Mouse (Mus musculus) spleen, adult 2 months (tissue): ENCODE measurements around the gene Mllt11. TPM values are rescaled to one million over a fixed set of nuclear protein-coding genes. Genes with fewer than 3 reads are reported as not detected.

Experiments used
- DNase-seq, 2 experiments: peaks; one replicate each; pipeline versions ENCODE4 v3.0.0 to v3.0.0-alpha.2; 2012 to 2021; ENCODE audit warnings: low spot score in 2 of 2, low read depth in 1 of 2
- H3K27ac ChIP-seq: fragments of 200-500 bp; 2 replicates; pipeline ENCODE4 v1.5.1; 2012; ENCODE audit warnings: low read length, inconsistent platforms; ENCODE audit not compliant: insufficient read depth
- H3K27me3 ChIP-seq: fragments of 200-500 bp; 2 replicates; pipeline ENCODE4 v1.6.1; 2012; ENCODE audit warnings: mild to moderate bottlenecking, moderate library complexity, low read length, inconsistent platforms; ENCODE audit not compliant: control insufficient read depth, insufficient read depth
- H3K36me3 ChIP-seq: fragments of 200-500 bp; 2 replicates; pipeline ENCODE4 v1.6.1; 2012; ENCODE audit warnings: mild to moderate bottlenecking, low read length, inconsistent platforms; ENCODE audit not compliant: control insufficient read depth, insufficient read depth
- H3K4me1 ChIP-seq: fragments of 200-500 bp; 2 replicates; pipeline ENCODE4 v1.6.1; 2011; ENCODE audit warnings: inconsistent platforms; ENCODE audit not compliant: control insufficient read depth, insufficient read depth, insufficient read length
- H3K4me3 ChIP-seq: fragments of 200-500 bp; 2 replicates; pipeline ENCODE4 v1.5.1; 2011; ENCODE audit warnings: mild to moderate bottlenecking, inconsistent platforms; ENCODE audit not compliant: insufficient read depth, insufficient read length; ENCODE audit errors: extremely low read depth
- CTCF ChIP-seq: fragments of 200-500 bp; IDR thresholded peaks from 2 replicates; pipeline ENCODE4 v1.5.1; 2011; ENCODE audit warnings: mild to moderate bottlenecking, inconsistent platforms; ENCODE audit not compliant: insufficient read depth, insufficient read length, insufficient replicate concordance; ENCODE audit errors: extremely low read depth
- POLR2A ChIP-seq: fragments of 200-500 bp; IDR thresholded peaks from 2 replicates; pipeline ENCODE4 v1.6.1; 2011; ENCODE audit warnings: low read depth, low read length, inconsistent platforms
- WGBS: fragments of 180-500 bp; shearing (Covaris S2); methylation state at CpG from one replicate; pipeline ENCODE4 v1.1.7; 2018; 5-methylcytosine and 5-hydroxymethylcytosine counted together
- polyA plus RNA-seq: library from polyadenylated mRNA; depleted of rRNA; stranded (reverse); fragments of >200 nt; gene quantifications from 2 replicates; pipeline ENCODE4 v1.2.3, GENCODE M21; 2012

Mllt11 gene
- polyA plus RNA-seq, 1 experiment = 16.2 TPM

DNA sequence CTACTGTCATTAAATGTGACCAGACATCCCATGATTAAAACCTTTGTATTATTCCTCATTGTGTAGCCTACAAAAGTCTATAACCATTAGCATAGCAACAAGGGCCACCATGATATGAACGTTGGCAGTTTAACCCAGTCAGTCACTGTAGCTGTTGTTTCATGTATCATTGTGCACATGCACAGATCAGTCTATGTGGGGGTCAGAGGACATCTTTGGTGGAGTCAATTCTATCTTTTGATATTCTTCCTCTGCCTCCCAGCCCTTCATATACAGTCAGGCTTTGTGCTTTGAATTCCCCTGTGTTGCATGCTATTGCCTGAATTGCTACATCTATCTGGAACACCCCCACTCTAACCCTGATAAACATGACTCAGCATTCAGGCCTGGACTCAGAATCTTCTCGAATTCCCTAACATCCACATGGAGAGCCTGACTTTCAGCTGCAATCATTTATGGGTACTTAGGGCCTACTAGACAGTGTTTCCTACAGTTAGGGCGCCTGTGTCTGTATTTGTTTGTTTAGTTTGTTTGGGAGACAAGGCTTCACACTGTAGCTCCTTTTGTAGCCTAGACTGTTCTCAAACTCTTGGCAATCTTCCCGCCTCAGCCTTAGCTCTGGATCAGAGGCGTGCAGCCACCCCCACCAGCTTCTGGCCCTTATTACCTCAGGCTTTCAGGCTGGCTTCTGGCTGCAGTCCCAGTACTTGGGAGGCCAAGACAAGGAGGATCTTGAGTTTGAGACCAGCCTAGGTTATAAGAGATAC, 14.7 kb upstream of the Mllt11 start:
- Histone ChIP-seq H3K4me1 (no peaks in the 10 kb centered on the region), H3K27me3 (no peaks in the 10 kb centered on the region), H3K27ac (no peak overlapping the region), H3K36me3 (no peaks in the 10 kb centered on the region), H3K4me3 (no peak overlapping the region)
- WGBS = 73% methylated on average over 5 of the region's 5 CpGs
- no peak for TF ChIP-seq POLR2A
- no peak for TF ChIP-seq CTCF
- DNase-seq = no peak

DNA sequence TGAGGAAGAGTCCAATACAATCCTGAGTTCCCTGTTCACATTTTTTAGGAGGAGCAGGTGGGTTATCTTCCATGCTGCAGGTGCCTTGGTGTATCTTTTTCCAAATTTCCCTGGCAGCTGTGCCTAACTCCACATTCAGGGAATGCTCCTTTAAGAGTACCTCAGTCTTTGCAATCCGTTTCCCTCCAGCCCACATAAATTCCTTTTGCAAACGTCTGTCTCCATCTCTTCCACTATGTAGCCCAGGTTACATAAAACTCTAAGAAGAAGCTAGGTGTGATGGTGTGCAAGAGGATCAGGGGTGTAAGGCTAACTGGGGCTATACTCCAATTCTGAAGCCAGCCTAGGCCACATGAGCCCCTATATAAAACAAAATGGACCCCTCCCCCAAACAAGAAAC, 11.1 kb upstream of the Mllt11 start:
- Histone ChIP-seq H3K27ac (no peak overlapping the region), H3K36me3 (0 out of 2 replicates have a peak, but pooled peaks cover 1% of the 10 kb centered on the region), H3K27me3 (no peaks in the 10 kb centered on the region), H3K4me3 (no peak overlapping the region), H3K4me1 (no peaks in the 10 kb centered on the region)
- DNase-seq = no peak
- 89% methylated on average over 2 of the region's 2 CpGs for WGBS
- TF ChIP-seq POLR2A = no peak

DNA sequence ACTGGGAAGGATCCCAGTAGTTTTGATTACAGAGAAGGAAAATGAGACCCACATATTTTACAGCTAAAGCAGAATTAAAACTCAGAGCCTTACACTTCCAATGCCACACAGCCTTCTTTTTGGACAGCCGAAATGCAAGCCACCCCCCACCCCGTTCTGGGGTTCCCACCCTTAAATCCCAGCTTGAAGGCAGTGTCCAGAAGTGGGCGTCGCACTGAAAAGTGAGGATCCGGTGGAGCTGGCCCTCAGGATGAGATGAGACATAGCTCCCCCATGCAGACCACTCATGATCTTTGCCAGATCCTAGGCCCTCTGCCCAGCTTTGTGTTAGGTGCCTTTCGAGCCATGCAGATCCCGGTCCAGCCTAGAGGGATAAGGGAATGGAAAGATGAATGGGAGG, 9.5 kb upstream of the Mllt11 start, which contains the start of gene Gm128:
Gene Gm128 (minus strand): TSS at position 101 of the 400 bp plus-strand sequence.
- DNase-seq = no peak
- H3K4me3 ChIP-seq = no peak within 1 kb of the TSS
- TF ChIP-seq CTCF = no peak
- no peak for TF ChIP-seq POLR2A
- H3K4me1 ChIP-seq = no peaks in the 10 kb centered on the region
- H3K36me3 ChIP-seq = peaks cover 7% of the 10 kb centered on the region
- WGBS = 91% methylated on average over 7 of the region's 7 CpGs
- no peaks in the 10 kb centered on the region for H3K27me3 ChIP-seq
- no peak within 1 kb of the TSS for H3K27ac ChIP-seq

DNA sequence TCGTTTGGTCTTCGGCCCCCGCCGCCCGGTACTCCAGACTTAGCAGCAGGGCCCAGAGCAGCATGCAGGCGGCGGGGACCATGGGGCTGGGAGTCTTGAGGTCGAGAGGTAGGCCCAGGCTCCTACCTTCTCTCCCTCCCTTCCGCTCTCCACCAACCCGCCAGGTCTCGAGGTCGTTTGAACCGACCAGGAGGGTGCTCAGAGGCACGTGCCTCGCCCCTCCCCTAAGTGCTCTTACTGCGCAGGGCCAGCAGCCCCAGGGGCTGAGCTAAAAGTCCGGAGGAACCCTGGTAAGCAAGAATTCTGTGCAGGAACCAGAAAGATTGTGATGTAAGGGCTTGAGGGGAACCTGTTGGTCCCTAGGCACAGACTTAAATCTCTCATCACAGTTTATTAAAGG, 8.9 kb upstream of the Mllt11 start:
- H3K36me3 ChIP-seq = peaks cover 13% of the 10 kb centered on the region

DNA sequence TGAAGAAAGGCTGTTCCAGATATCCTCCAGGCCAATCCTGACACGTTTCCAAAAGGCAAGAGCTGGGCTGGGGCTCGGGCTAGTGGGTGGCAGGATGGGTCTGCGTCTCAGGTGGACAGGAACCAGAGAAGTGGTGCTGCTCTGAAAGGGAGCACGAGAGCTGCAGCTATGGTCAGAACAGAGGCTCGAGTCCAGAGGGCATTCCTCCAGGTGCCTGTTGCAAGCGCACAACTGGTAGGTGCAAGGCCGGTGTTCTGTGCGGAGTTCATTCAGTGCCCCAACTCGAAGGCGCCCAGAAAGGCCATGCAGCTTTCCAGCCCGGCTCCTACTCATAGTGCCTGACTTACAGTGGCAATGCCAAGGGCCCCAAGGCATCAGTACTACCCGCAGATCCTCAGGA, 8.0 kb upstream of the Mllt11 start:
- Histone ChIP-seq H3K27ac (no peak overlapping the region), H3K27me3 (no peaks in the 10 kb centered on the region), H3K36me3 (peaks cover 21% of the 10 kb centered on the region), H3K4me1 (no peaks in the 10 kb centered on the region), H3K4me3 (no peak overlapping the region)
- no peak for DNase-seq
- TF ChIP-seq POLR2A (no peak), CTCF (no peak)
- WGBS = 91% methylated on average over 12 of the region's 12 CpGs

More for the DNA sequence above, 8.9 kb upstream of the Mllt11 start:
- Histone ChIP-seq H3K4me3 (no peak overlapping the region), H3K27me3 (no peaks in the 10 kb centered on the region), H3K27ac (no peak overlapping the region), H3K4me1 (no peaks in the 10 kb centered on the region)
- no peak for DNase-seq
- WGBS = 77% methylated on average over 17 of the region's 17 CpGs
- TF ChIP-seq CTCF (no peak), POLR2A (no peak)

DNA sequence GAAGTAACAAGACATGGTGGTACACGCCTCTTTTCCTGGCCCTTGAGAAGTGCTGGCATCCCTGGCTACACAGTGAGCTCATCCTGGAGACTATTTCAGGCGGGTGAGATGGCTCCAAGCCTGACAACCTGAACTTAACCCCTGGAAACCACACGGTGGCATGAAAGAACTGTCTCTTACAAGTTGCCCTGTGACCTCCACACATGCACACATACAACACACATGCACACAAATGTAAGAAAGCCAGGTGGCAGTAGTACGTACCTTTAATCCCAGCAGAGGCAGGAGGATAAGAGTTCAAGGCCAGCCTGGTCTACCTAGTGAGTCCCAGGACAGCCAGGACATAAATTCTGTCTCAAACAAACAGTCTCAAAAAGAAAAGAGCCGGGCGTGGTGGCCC, 7.1 kb upstream of the Mllt11 start:
- no peaks in the 10 kb centered on the region for H3K4me1 ChIP-seq
- no peaks in the 10 kb centered on the region for H3K27me3 ChIP-seq
- peaks cover 29% of the 10 kb centered on the region for H3K36me3 ChIP-seq
- 85% methylated on average over 6 of the region's 6 CpGs for WGBS
- no peak for DNase-seq
- no peak overlapping the region for H3K27ac ChIP-seq
- no peak overlapping the region for H3K4me3 ChIP-seq
- TF ChIP-seq CTCF (no peak), POLR2A (no peak)

DNA sequence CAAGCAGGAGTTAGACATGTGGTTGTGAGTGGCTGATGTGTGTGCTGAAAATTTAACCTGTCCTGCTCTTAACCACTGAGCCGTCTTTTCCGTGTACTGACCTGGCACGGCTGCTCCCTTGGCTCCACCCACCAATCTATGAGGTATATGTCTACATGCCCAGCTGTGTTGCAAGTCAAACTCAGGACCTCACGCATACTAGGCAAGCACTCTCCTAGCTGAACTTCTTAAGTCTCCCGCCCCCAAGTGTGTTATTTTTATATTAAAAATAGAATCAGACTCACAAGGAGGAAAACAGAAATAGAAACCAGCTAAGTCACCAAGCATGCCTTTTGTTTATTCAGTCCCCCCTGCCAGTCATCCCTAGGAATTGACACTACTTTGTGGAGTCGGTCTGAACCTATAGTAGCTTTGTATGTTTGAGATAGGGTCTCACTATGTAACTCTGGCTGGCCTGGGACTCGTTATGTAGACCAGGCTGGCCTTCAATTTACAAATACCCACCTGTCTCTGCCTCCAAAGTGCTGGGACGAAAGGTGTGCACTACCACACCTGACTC, 5.6 kb upstream of the Mllt11 start:
- TF ChIP-seq POLR2A (no peak), CTCF (no peak)
- Histone ChIP-seq H3K36me3 (peaks cover 42% of the 10 kb centered on the region), H3K27ac (no peak overlapping the region), H3K4me3 (no peak overlapping the region), H3K4me1 (peaks cover 3% of the 10 kb centered on the region), H3K27me3 (no peaks in the 10 kb centered on the region)
- WGBS = 86% methylated on average over 8 of the region's 8 CpGs
- no peak for DNase-seq
